Mouse (Mus musculus) brain, embryonic 14.5 days (tissue): Measurements from ENCODE around the gene Akap13.

Experiments
- CTCF ChIP-seq: fragments of 200-500 bp; IDR thresholded peaks from 2 replicates; pipeline ENCODE4 v1.5.1; 2012; ENCODE audit warnings: inconsistent platforms, mild to moderate bottlenecking, moderate library complexity, borderline replicate concordance; ENCODE audit not compliant: insufficient read depth, insufficient read length; ENCODE audit errors: extremely low read depth
- POLR2A ChIP-seq: fragments of 200-500 bp; IDR thresholded peaks from 2 replicates; pipeline ENCODE4 v1.6.1; 2012; ENCODE audit warnings: mild to moderate bottlenecking, inconsistent platforms, borderline replicate concordance; ENCODE audit not compliant: poor library complexity, insufficient read depth, insufficient read length, severe bottlenecking; ENCODE audit errors: extremely low read depth

- TF ChIP-seq POLR2A (no peak), CTCF (no peak)
These were observed 18.7 kb downstream of the Akap13 start for GRCm38 (mm10) chr7:75474064-75474463.
